Mouse (Mus musculus) left cerebral cortex, adult 18-20 months (tissue): ENCODE data around the gene Hist1h2ah. TPM values are rescaled to one million over a fixed set of nuclear protein-coding genes. Genes with fewer than 3 reads are reported as not detected.
"Not testable (repeated sequence)": the region's sequence is repeated elsewhere in the genome, so short reads cannot be mapped to it uniquely, and the experiment has no call there.

ENCODE experiments used
- DNase-seq, 2 experiments: peaks; one replicate each; pipeline ENCODE4 v3.0.0; 2021 to 2022; ENCODE audit warnings: low spot score in 2 of 2, mixed read lengths in 1 of 2
- long read RNA-seq, 2 experiments: library from polyadenylated mRNA; stranded (forward); transcript quantifications; one replicate each; pipeline ENCODE4 v2.0.0; 2021
- total RNA-seq, 2 experiments: library from RNA; stranded (reverse); gene quantifications; 2 replicates each; pipeline ENCODE4 v1.2.3; 2021

Gene Hist1h2ah
- total RNA-seq: 10 to 100 TPM; 24.4 to 38.7 TPM
- long read RNA-seq, experiment 1: 0 reads
- long read RNA-seq, experiment 2: 0 reads

GRCm38 (mm10) chr13:22035267-22036148 lies at the start of gene Hist1h2ah, which contains the start of gene Hist1h2bk:
Hist1h2ah (minus strand) TSS chr13:22035568.
Hist1h2bk (plus strand) TSS chr13:22035870.
- DNase-seq: peak; percentile 72 to 83

GRCm38 (mm10) chr13:22084140-22084539 lies 48.8 kb upstream of the Hist1h2ah start, which contains the start of gene Vmn1r188:
Vmn1r188 (plus strand) TSS chr13:22084440.
- DNase-seq: not testable (repeated sequence)

- DNase-seq: no peak
Observed at GRCm38 (mm10) chr13:22063468-22063867, 28.1 kb upstream of the Hist1h2ah start.

GRCm38 (mm10) chr13:22061422-22061821 lies 26.1 kb upstream of the Hist1h2ah start:
- no peak for DNase-seq

GRCm38 (mm10) chr13:22053754-22054153 lies 18.4 kb upstream of the Hist1h2ah start:
- DNase-seq: no peak

- DNase-seq: no peak
Observed at GRCm38 (mm10) chr13:22051523-22051859, 16.1 kb upstream of the Hist1h2ah start.

- peak; percentile 84 to 92 for DNase-seq
Observed at GRCm38 (mm10) chr13:22050591-22051522, 15.5 kb upstream of the Hist1h2ah start.

GRCm38 (mm10) chr13:22049737-22050440 lies 14.5 kb upstream of the Hist1h2ah start:
- DNase-seq: no peak

- no peak for DNase-seq
Observed at GRCm38 (mm10) chr13:22049041-22049440, 13.7 kb upstream of the Hist1h2ah start.

GRCm38 (mm10) chr13:22045311-22045710 lies 9.9 kb upstream of the Hist1h2ah start:
- DNase-seq: no peak

- DNase-seq: no peak
Observed at GRCm38 (mm10) chr13:22044432-22045155, 9.2 kb upstream of the Hist1h2ah start.

GRCm38 (mm10) chr13:22043503-22044431 lies 8.4 kb upstream of the Hist1h2ah start:
- no peak for DNase-seq

GRCm38 (mm10) chr13:22042568-22043502 lies 7.5 kb upstream of the Hist1h2ah start, which contains the start of the genes Hist1h2ag and Hist1h2bj:
Hist1h2ag (minus strand) TSS chr13:22042944.
Hist1h2bj (plus strand) TSS chr13:22043214.
- peak; percentile 74 to 86 for DNase-seq

GRCm38 (mm10) chr13:22041651-22042567 lies 6.5 kb upstream of the Hist1h2ah start:
- DNase-seq: no peak

- peak; percentile 94 to 98 for DNase-seq
Observed at GRCm38 (mm10) chr13:22041142-22041536, 5.8 kb upstream of the Hist1h2ah start, which contains the start of gene Hist1h4i. Hist1h4i (minus strand) TSS chr13:22041362.

GRCm38 (mm10) chr13:22040464-22041141 lies 5.2 kb upstream of the Hist1h2ah start:
- no peak for DNase-seq
